Mouse (Mus musculus): ENCODE data around the gene Fryl. TPM values are rescaled to one million over a fixed set of nuclear protein-coding genes. Genes with fewer than 3 reads are reported as not detected.
A peak's percentile ranks its signal among the peaks of the same experiment; 100 is the strongest.

Gene Fryl
- polyA plus RNA-seq (2015; fragmentation: Nextera tagmentation; extraction: Ambion mirVana): 40.0 and 47.5 TPM in 2 replicates

GRCm38 (mm10) chr5:73256352-73257065 lies at the start of gene Fryl:
TSS of gene Fryl (minus strand) at chr5:73256619.
- under 1% methylated on average over 43 of the region's 44 CpGs for WGBS
- H3K27me3 ChIP-seq (ENCODE audit: control insufficient read depth, insufficient read depth, low read depth, low read length): no peaks in the 10 kb centered on the region
- H3K4me1 ChIP-seq (ENCODE audit: control insufficient read depth, insufficient read depth, low read length): peaks cover 19% of the 10 kb centered on the region
- H3K4me3 ChIP-seq (ENCODE audit: low read depth, low read length): peak within 1 kb of the TSS; percentile 88
- ATAC-seq: peak; percentile 98
- H3K27ac ChIP-seq (ENCODE audit: low read length): peak within 1 kb of the TSS; percentile 95
- no peaks in the 10 kb centered on the region for H3K9me3 ChIP-seq (replicated peaks; ENCODE audit: control insufficient read depth, low read length, poor library complexity, severe bottlenecking)
- H3K4me2 ChIP-seq (ENCODE audit: low read length): peak within 1 kb of the TSS; percentile 68
- no peaks in the 10 kb centered on the region for H3K36me3 ChIP-seq (ENCODE audit: control insufficient read depth, insufficient read depth, low read length)
- peak within 1 kb of the TSS; percentile 90 for H3K9ac ChIP-seq (ENCODE audit: low read depth, low read length)

GRCm38 (mm10) chr5:73304507-73304906 lies 48.1 kb upstream of the Fryl start:
- no peak overlapping the region for H3K9ac ChIP-seq (ENCODE audit: low read depth, low read length)
- H3K36me3 ChIP-seq (ENCODE audit: control insufficient read depth, insufficient read depth, low read length): peaks cover 39% of the 10 kb centered on the region
- no peak overlapping the region for H3K4me3 ChIP-seq (ENCODE audit: low read depth, low read length)
- no peaks in the 10 kb centered on the region for H3K9me3 ChIP-seq (replicated peaks; ENCODE audit: control insufficient read depth, low read length, poor library complexity, severe bottlenecking)
- H3K27me3 ChIP-seq (ENCODE audit: control insufficient read depth, insufficient read depth, low read depth, low read length): no peaks in the 10 kb centered on the region
- no peak for ATAC-seq
- no peak overlapping the region for H3K4me2 ChIP-seq (ENCODE audit: low read length)
- H3K4me1 ChIP-seq (ENCODE audit: control insufficient read depth, insufficient read depth, low read length): no peaks in the 10 kb centered on the region
- 91% methylated on average over 12 of the region's 12 CpGs for WGBS
- no peak overlapping the region for H3K27ac ChIP-seq (ENCODE audit: low read length)

- H3K4me3 ChIP-seq (ENCODE audit: low read depth, low read length): no peak overlapping the region
- WGBS: 91% methylated on average over 7 of the region's 7 CpGs
- H3K27me3 ChIP-seq (ENCODE audit: control insufficient read depth, insufficient read depth, low read depth, low read length): no peaks in the 10 kb centered on the region
- no peak for ATAC-seq
- no peak overlapping the region for H3K27ac ChIP-seq (ENCODE audit: low read length)
- H3K4me1 ChIP-seq (ENCODE audit: control insufficient read depth, insufficient read depth, low read length): peaks cover 4% of the 10 kb centered on the region; the same call in 1 of the 2 replicates
- no peak overlapping the region for H3K4me2 ChIP-seq (ENCODE audit: low read length)
- no peaks in the 10 kb centered on the region for H3K9me3 ChIP-seq (replicated peaks; ENCODE audit: control insufficient read depth, low read length, poor library complexity, severe bottlenecking)
- H3K36me3 ChIP-seq (ENCODE audit: control insufficient read depth, insufficient read depth, low read length): peaks cover 30% of the 10 kb centered on the region
- no peak overlapping the region for H3K9ac ChIP-seq (ENCODE audit: low read depth, low read length)
Measured at GRCm38 (mm10) chr5:73301601-73302307, 45.3 kb upstream of the Fryl start.

- 77% methylated on average over 4 of the region's 4 CpGs for WGBS
- Histone ChIP-seq H3K27ac (ENCODE audit: low read length) (no peak overlapping the region), H3K4me2 (ENCODE audit: low read length) (no peak overlapping the region), H3K9me3 (replicated peaks; ENCODE audit: control insufficient read depth, low read length, poor library complexity, severe bottlenecking) (no peaks in the 10 kb centered on the region), H3K27me3 (ENCODE audit: control insufficient read depth, insufficient read depth, low read depth, low read length) (no peaks in the 10 kb centered on the region), H3K4me3 (ENCODE audit: low read depth, low read length) (no peak overlapping the region), H3K4me1 (ENCODE audit: control insufficient read depth, insufficient read depth, low read length) (peaks cover 24% of the 10 kb centered on the region), H3K36me3 (ENCODE audit: control insufficient read depth, insufficient read depth, low read length) (peaks cover 14% of the 10 kb centered on the region; the same call in 1 of the 2 replicates), H3K9ac (ENCODE audit: low read depth, low read length) (no peak overlapping the region)
- ATAC-seq: no peak
Measured at GRCm38 (mm10) chr5:73295916-73296315, 39.5 kb upstream of the Fryl start.

GRCm38 (mm10) chr5:73295016-73295415 lies 38.6 kb upstream of the Fryl start:
- H3K4me1 ChIP-seq (ENCODE audit: control insufficient read depth, insufficient read depth, low read length): peaks cover 24% of the 10 kb centered on the region
- no peak for ATAC-seq
- H3K36me3 ChIP-seq (ENCODE audit: control insufficient read depth, insufficient read depth, low read length): peaks cover 12% of the 10 kb centered on the region; the same call in 1 of the 2 replicates
- H3K4me3 ChIP-seq (ENCODE audit: low read depth, low read length): no peak overlapping the region
- no peak overlapping the region for H3K9ac ChIP-seq (ENCODE audit: low read depth, low read length)
- H3K27ac ChIP-seq (ENCODE audit: low read length): no peak overlapping the region
- no peaks in the 10 kb centered on the region for H3K27me3 ChIP-seq (ENCODE audit: control insufficient read depth, insufficient read depth, low read depth, low read length)
- WGBS: 93% methylated on average over 7 of the region's 7 CpGs
- H3K9me3 ChIP-seq (replicated peaks; ENCODE audit: control insufficient read depth, low read length, poor library complexity, severe bottlenecking): no peaks in the 10 kb centered on the region
- no peak overlapping the region for H3K4me2 ChIP-seq (ENCODE audit: low read length)

- no peaks in the 10 kb centered on the region for H3K9me3 ChIP-seq (replicated peaks; ENCODE audit: control insufficient read depth, low read length, poor library complexity, severe bottlenecking)
- peak overlapping the region; percentile 72 for H3K4me2 ChIP-seq (ENCODE audit: low read length)
- peak overlapping the region; percentile 78 for H3K4me3 ChIP-seq (ENCODE audit: low read depth, low read length)
- H3K27me3 ChIP-seq (ENCODE audit: control insufficient read depth, insufficient read depth, low read depth, low read length): no peaks in the 10 kb centered on the region
- 19% methylated on average over 8 of the region's 8 CpGs for WGBS
- H3K9ac ChIP-seq (ENCODE audit: low read depth, low read length): peak overlapping the region; percentile 97
- ATAC-seq: no peak
- H3K27ac ChIP-seq (ENCODE audit: low read length): no peak overlapping the region; the same call in 1 of the 2 replicates
- peaks cover 24% of the 10 kb centered on the region for H3K4me1 ChIP-seq (ENCODE audit: control insufficient read depth, insufficient read depth, low read length)
- peaks cover 12% of the 10 kb centered on the region; the same call in 1 of the 2 replicates for H3K36me3 ChIP-seq (ENCODE audit: control insufficient read depth, insufficient read depth, low read length)
Measured at GRCm38 (mm10) chr5:73293458-73293827, 37.0 kb upstream of the Fryl start.

- H3K27ac ChIP-seq (ENCODE audit: low read length): peak within 1 kb of the TSS; percentile 88
- H3K9ac ChIP-seq (ENCODE audit: low read depth, low read length): peak within 1 kb of the TSS; percentile 97
- peaks cover 12% of the 10 kb centered on the region; the same call in 1 of the 2 replicates for H3K36me3 ChIP-seq (ENCODE audit: control insufficient read depth, insufficient read depth, low read length)
- WGBS: under 1% methylated on average over 56 of the region's 58 CpGs
- no peaks in the 10 kb centered on the region for H3K27me3 ChIP-seq (ENCODE audit: control insufficient read depth, insufficient read depth, low read depth, low read length)
- peak within 1 kb of the TSS; percentile 72 for H3K4me2 ChIP-seq (ENCODE audit: low read length)
- peaks cover 24% of the 10 kb centered on the region for H3K4me1 ChIP-seq (ENCODE audit: control insufficient read depth, insufficient read depth, low read length)
- peak; percentile 99 for ATAC-seq
- no peaks in the 10 kb centered on the region for H3K9me3 ChIP-seq (replicated peaks; ENCODE audit: control insufficient read depth, low read length, poor library complexity, severe bottlenecking)
- peak within 1 kb of the TSS; percentile 78 for H3K4me3 ChIP-seq (ENCODE audit: low read depth, low read length)
Measured at GRCm38 (mm10) chr5:73292502-73293457, 36.4 kb upstream of the Fryl start, which contains the start of gene Ociad1. TSS of gene Ociad1 (plus strand) at chr5:73292784.

GRCm38 (mm10) chr5:73289900-73290299 lies 33.5 kb upstream of the Fryl start:
- Histone ChIP-seq H3K27ac (ENCODE audit: low read length) (no peak overlapping the region), H3K27me3 (ENCODE audit: control insufficient read depth, insufficient read depth, low read depth, low read length) (no peaks in the 10 kb centered on the region), H3K9me3 (replicated peaks; ENCODE audit: control insufficient read depth, low read length, poor library complexity, severe bottlenecking) (no peaks in the 10 kb centered on the region), H3K4me2 (ENCODE audit: low read length) (no peak overlapping the region), H3K36me3 (ENCODE audit: control insufficient read depth, insufficient read depth, low read length) (0 out of 2 replicates have a peak, but pooled peaks cover under 1% of the 10 kb centered on the region), H3K4me1 (ENCODE audit: control insufficient read depth, insufficient read depth, low read length) (peaks cover 12% of the 10 kb centered on the region), H3K4me3 (ENCODE audit: low read depth, low read length) (no peak overlapping the region), H3K9ac (ENCODE audit: low read depth, low read length) (no peak overlapping the region)
- ATAC-seq: no peak
- WGBS: 65% methylated on average over 2 of the region's 2 CpGs

Data from midbrain, embryonic 16.5 days (tissue).